Mouse (Mus musculus): ENCODE results near the gene Wnt1.

Wnt1 gene

DNA sequence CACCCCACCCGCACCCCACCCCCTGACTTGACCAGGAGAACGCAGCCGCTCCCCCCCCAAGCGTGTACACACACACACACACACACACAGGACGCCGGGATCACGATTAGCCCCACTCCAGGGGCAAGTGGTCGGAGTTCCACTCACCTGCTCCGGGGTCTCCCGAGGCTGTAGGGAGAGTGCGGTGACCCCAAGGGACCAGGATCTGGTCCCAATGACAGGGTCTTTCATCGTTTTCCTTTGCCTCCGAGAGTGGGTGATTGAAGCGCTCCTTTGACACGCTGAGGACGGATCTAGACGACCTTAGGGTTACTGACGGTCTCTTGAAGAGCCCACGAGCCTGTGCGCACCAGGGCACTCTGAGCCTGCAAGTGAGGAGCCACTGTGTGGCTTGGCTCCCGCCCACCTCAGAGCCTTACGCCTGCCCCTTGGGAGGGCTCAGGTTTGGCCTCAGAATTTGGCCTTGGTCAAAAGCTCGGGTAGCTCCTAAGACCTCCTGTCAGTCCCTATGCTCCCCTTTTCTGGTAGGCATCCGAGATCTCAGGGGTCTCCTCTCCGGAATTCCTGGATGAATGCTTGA, 11.4 kb upstream of the Wnt1 start:
- DNase-seq, result no peak

DNA sequence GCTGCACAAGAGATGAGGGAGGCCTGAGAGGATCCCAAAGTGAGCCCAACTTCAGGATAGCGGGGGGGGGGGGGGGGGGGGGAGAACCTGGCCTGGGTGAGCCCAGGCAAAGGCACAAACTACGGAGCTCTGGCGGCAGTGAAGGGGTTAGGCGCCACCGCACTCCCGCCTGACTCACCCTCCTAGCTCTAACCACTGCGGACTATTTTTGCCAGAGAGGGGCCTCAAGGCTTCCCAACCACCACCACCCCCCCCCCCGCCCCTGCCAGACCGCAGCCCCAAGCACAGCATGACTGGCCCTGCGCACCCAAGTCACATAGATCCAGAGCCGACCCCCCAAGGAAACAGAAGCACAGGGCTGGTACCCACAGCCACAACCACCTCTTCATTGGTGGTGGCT, 10.9 kb upstream of the Wnt1 start:
- no peak for DNase-seq

DNA sequence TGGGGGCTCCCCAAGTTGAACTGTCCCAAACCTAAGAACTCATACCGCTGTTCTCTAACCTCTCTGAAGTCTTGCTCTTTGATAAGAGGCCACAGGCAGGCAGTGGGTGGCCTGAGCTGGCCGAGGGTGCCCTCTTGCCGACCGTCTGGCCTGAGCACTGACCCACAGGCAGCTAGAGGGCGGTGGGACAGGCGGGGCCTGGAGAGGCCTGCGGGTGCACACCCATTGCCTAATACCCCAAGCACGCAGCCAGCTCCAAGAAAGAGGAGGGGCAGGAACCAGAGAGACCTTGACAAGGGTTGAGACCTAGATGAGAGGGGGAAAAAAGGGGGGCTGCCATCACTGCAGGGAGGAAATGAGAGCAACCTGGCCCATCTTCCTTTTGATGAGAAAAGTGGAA, 9.6 kb upstream of the Wnt1 start:
- DNase-seq, result peak; percentile 43 to 49

DNA sequence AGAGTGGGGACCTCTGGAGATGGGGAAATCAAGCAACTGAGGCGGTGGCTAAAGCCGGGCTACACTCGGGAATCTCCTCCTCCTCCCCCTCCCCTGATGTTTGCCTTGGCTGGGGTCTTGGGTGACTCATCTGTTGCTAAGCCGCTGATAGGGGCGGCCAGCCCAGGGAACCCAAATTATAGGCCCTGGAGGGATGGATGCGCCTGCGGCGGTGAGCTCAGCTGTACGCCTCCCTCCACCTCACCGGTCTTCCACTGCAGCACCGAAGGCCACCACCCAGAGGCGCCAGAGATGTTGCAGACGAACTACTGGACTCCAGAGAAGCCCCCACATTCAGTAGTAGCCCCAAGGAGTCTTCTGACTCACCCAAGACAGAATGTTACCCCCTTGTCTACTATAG, 9.1 kb upstream of the Wnt1 start:
- peak in 1 of 2 experiments; percentile 44 for DNase-seq

DNA sequence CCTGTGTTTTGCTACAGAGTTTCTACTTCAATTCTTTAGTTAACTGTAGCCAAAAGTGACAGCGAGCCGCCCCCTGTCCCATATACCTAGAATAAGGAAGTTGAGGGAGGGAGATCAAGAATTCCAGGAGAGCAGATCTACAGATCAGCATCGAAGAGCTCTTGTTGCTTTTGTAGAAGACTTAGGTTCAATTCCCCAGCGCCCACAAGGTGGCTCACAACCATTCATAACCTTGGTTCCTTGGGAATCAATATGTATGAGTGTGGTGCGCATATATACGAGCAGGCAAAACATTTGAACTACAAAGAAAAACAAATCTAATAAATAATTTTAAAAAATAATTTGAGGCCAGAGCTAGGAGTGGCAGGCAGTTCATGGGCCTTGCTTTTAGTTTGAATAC, 8.5 kb upstream of the Wnt1 start:
- DNase-seq, result no peak

DNA sequence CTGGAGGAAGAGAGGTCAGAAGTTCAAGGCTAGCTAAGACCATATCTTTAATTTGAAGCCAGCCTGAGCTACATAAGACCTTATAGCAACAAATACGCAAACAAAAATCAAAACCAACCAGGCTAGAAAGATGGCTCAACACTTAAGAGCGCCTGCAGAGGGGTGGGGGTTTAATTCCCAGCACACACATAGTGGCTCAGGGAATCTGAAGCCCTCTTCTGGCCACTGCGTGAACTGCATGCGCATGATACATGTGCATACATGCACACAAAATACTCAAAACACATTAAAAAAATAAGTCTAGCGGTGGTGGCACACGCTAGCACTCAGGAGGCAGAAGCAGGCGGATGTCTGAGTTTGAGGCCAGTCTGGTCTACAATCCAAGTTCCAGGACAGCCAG, 3.9 kb upstream of the Wnt1 start:
- no peak for DNase-seq

DNA sequence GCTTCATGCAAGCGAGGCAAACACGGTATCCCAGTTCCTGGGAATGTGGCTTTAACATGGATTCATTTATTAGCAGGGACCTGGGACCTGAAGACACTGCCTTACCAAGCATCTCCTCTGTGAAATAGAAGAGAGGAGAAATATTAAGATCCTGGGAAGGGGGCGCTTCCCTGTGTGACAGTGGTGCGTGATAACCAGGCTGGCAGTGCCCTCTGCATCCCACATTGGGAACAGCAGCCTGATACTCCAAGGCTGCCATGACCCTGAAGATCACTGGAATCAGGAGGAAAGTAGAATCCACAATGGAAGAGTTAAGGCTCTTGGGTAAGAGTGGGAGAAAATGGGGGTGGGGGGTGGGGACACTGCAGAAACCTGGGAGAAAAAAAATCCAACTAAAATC, 1.7 kb upstream of the Wnt1 start:
- no peak for DNase-seq

DNA sequence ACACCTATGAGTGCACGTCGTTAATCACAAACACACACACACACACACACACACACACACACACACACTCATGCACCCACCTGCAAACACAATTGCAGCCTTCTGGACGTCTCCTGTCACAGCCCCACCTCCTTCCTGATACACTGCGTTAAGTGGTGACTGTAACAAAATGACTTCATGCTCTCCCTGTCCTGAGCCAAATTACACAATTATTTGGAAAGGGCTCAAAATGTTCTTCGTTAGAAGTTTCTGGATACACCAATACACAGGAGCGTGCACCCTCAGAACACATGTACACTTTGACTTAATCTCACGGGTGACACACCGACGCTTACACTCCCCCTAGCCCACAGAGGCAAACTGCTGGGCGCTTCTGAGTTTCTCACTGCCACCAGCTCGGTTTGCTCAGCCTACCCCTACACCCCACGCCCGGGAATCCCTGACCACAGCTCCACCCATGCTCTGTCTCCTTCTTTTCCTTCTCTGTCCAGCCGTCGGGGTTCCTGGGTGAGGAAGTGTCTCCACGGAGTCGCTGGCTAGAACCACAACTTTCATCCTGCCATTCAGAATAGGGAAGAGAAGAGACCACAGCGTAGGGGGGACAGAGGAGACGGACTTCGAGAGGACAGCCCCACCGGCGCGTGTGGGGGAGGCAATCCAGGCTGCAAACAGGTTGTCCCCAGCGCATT, 541 bp upstream of the Wnt1 start:
- no peak for DNase-seq

DNA sequence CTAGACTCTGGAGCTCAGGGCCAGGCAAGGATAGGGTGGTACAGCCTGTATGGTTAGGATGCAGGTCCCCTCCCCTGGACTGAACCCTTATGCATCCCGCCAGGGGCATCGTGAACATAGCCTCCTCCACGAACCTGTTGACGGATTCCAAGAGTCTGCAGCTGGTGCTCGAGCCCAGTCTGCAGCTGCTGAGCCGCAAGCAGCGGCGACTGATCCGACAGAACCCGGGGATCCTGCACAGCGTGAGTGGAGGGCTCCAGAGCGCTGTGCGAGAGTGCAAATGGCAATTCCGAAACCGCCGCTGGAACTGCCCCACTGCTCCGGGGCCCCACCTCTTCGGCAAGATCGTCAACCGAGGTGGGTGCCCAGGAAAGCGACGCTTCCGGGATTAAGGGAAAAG, 1.1 kb downstream of the Wnt1 start:
- DNase-seq, result no peak

DNA sequence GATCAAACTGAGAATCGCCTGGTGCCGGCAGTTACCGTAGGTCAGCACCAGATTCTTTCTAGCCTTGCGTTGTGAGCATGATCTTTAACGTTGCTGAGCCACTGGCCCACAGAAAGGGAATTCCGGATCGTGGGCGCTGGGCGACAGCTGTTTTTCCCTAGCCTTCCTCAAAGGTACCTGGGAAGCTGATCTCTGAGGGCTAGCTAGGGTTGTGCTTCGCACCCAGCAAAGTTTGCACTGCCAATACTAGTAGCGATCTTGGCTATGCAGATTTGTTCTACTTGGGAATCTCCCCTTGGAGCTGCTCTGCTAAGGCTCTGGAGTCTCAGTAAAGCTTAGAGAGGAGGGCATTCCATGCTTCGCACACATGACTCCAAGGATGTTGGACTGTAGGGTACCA, 1.6 kb downstream of the Wnt1 start:
- DNase-seq, result no peak

DNA sequence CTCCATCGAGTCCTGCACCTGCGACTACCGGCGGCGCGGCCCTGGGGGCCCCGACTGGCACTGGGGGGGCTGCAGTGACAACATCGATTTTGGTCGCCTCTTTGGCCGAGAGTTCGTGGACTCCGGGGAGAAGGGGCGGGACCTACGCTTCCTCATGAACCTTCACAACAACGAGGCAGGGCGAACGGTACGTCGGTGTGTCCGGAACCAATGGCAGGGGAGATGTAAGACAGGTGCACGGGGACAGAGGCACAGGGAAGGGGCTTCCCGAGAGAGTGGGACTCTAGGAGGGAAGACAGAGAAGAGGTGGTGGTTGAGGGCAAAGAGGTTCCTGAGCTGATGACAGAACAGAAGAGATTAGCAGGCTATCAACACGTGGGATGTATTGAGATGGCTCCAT, 2.1 kb downstream of the Wnt1 start:
- no peak for DNase-seq

DNA sequence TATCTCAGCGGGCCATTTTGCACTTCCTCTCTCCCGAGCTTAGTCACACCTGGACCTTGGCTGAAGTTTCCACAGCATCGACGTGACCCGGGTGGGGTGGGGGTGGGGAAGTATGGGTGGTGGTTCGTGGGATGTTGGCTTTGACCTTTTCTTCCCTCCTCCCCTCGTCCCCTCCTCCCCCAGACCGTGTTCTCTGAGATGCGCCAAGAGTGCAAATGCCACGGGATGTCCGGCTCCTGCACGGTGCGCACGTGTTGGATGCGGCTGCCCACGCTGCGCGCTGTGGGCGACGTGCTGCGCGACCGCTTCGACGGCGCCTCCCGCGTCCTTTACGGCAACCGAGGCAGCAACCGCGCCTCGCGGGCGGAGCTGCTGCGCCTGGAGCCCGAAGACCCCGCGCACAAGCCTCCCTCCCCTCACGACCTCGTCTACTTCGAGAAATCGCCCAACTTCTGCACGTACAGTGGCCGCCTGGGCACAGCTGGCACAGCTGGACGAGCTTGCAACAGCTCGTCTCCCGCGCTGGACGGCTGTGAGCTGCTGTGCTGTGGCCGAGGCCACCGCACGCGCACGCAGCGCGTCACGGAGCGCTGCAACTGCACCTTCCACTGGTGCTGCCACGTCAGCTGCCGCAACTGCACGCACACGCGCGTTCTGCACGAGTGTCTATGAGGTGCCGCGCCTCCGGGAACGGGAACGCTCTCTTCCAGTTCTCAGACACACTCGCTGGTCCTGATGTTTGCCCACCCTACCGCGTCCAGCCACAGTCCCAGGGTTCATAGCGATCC, 2.8 kb downstream of the Wnt1 start:
- no peak for DNase-seq

DNA sequence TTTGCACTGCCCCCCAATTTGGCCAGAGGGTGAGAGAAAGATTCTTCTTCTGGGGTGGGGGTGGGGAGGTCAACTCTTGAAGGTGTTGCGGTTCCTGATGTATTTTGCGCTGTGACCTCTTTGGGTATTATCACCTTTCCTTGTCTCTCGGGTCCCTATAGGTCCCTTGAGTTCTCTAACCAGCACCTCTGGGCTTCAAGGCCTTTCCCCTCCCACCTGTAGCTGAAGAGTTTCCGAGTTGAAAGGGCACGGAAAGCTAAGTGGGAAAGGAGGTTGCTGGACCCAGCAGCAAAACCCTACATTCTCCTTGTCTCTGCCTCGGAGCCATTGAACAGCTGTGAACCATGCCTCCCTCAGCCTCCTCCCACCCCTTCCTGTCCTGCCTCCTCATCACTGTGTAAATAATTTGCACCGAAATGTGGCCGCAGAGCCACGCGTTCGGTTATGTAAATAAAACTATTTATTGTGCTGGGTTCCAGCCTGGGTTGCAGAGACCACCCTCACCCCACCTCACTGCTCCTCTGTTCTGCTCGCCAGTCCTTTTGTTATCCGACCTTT, 3.6 kb downstream of the Wnt1 start:
- no peak for DNase-seq

DNA sequence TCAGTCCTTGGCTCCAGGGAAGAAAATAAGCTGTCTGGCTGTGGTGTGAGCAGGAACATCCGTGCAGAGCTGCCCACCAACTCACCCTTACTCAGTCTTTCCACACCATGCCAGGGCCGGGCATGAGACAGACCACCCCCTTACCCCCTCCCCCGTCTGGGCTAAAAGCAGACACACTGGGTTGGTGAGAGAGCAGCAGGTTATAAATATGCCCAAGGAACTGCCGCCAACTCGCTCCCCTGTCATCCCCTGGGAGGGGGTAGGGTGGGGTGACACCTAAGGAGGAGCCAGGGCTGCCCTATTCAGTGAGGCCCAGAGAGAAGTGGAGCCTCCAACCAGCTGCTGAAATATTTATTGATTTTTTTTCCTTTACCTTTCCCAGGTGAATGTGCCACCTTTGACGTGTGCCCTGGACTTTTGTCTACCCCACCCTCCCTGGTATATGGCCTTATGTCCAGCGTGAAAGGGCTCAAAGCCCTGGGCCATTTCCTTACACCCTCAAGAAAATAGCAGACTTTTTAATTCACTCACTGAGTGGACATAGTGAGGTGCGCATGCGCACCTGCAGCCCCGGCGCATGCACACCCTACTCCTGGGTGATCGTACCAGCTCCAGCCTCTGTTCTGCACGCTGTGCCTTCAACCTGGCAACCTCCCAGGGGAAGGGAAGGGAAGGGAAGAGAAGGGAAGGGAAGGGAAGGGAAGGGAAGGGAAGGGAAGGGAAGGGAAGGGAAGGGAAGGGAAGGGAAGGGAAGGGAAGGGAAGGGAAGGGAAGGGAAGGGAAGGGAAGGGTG, 7.3 kb downstream of the Wnt1 start:
- no peak for DNase-seq

DNA sequence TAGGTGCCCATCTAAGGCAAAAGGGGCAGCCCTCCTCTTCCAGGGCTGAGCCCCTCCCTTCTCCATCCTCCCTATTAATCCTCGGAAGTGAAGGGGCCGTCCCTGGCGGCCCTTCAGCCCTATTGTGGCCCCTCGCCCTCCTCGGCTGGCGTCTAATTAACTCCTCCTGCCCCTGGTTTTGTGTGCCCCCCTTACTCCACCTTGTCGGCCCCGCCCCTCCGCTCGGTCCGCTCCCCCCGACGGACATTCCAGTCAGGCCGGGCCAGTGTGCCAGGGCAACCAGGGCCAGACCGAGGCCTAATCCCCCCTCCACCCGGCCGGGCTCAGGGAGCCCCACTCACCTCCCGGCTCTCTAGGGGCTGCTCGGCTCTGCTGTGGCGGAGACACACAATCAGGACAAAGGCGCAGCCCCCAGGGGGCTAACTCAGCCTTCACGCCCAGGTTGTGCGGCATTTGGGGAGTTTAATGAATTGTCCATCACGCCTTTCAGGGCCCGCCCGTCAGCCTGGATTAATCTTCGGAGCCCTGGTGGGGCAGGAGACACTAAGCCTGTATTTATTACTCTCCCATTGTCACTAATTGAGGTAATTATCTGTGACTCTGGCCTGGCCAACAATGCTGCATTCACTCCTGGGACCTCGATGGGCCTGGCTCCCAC, 8.3 kb downstream of the Wnt1 start:
- no peak for DNase-seq

DNA sequence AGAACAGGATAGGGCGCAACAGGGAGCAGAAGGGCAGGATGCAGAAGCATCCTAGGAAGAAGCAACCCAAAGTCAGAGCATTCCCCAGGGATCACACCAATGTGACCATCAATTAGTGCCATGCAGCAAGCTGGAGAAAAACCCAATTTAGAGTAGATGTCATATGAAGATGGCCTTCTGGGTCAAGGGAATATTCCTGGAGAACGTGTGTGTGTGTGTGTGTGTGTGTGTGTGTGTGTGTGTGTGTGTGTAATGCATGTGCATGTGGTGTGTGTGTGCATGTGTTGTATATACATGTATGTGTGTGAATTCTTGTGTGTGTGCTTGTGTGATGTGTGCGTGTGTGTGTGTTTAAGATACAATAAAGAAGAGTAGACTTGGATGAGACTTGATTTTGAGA, 9.2 kb downstream of the Wnt1 start:
- no peak for DNase-seq

DNA sequence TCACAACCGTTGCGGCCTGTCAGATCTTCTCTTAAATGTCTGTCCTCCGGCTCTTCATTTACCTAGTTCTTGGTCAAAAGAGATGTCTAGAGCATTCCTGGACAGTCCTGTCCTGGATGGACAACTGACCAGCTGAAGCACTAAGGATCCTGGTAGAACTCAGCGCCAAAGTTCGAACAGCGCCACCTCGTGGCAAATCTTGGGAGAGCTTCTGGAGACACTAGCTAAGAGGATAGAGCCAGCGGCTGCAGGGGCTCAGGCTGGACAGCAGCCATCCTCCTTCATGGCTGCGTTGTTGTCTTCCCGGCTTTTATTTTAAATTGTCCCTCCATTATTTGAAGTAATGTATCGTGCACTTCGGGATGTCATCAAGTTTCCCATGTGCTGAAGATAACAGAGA, 9.7 kb downstream of the Wnt1 start:
- DNase-seq, result peak; percentile 68 to 72

DNA sequence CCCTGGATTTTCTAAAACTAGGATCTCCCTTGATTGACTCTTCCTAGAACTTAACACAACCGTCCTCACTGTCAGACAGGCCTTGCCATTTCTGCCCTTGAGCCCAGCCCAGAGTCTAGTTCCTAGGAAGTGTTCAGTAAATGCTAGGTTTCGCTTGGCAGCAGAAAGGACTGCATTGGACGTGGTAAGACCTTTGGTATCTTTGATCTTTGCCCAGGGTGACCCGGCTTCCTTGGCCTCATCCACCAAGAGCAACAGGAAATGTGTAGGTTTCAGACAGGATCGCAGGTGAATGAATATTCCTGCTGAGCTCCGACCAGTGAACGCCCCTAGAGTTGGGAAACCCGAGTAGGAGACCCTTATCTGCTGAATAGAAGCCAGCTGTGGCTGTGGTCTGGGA, 13.3 kb downstream of the Wnt1 start:
- no peak for DNase-seq

DNA sequence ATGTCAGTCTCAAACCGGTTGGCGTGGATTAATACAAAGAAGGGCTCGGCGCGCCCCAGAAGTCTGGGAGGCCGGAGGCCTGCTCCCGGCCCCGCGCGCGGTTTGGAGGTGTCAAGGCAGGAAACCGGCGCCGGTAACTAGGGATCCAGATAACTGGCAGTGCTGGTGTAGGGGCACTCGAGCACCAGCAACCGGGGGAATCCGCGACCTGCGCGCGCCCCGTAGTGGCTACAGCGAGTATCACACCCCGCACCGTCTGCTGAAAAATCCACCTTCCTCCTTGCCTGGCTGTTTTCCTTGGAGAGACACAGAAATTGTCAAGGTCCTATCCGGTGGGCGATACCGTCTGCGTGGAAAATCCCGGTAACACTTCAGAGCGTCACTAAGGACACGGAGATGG, 14.4 kb downstream of the Wnt1 start:
- peak; percentile 78 to 84 for DNase-seq

DNA sequence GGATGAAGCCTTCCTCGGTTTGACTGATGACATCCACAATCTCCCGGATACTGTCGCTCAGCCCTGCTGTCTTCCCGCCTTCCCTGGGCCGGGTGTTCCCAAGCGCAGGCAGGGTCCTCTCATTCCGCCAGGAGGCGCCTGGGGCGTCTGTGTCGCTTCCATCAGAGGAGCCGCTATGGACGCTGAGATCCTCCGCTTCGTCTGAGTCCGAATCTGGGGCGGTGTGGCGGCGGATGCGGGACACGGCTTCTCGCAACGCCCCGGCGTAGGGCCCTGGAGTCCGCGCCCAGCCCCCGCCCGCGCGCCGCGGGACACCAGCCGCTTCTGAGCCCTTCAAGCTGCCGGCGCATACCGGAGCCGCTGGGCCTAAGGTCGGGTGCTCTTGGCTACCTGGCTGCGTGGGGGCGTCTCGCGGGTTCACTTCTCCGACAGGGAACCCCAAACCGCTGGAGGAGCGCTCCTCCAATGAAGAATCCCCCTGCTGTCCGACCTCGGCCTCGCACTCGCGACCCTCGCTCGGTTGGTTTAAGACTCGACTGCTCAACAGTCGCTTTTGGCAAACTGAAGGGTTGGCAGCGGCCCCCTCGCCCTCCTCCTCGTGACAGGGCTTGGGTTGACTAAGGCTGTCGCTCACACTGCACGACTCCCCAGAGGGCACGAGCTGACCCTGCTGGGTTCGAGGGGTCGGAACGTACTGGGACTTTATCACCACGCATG, 15.8 kb downstream of the Wnt1 start:
- DNase-seq, result peak; percentile 65 to 69

DNA sequence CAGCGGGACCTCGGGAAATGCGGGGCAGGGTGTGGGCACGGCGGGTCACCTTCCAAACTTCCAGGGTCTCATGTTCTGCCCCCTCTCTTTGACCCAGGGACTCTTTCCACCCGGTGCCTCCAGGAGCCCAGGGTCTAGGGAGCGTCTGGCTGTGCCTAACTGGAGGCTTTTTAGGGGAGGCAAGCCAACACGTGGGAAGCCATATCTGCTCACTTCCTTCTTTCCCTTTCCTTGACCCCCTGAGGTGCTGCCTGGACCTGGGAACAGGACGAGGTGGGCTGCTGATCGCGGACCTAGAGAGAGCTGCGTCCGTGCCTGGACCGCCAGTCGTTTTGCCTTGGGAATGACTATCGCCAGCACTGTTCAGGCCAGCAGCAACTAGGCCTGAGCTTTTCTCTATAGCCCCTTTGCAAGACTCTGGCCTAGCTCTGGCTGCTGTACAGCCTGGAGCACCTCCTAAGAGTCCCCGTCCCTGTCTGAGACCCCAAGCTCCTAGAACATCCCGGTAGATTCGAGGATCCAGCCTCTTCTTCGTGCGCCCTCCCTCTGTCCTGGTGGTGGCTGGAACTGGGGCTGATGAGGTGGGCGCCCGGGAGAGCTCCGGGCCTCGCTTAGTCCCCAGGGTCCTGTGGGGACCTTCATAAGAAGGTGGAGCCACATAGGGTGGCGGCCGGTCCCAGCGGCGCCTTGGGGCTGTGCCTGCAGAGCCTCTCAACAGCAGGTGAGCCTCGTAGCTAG, 16.6 kb downstream of the Wnt1 start:
- DNase-seq, result no peak
